Mouse (Mus musculus) heart, postnatal 14 days (tissue): Measurements from ENCODE around the gene Fam155a. TPM values are rescaled to one million over a fixed set of nuclear protein-coding genes. Genes with fewer than 3 reads are reported as not detected.
A peak's percentile ranks its signal among the peaks of the same experiment; 100 is the strongest.
"Not testable (repeated sequence)": the region's sequence is repeated elsewhere in the genome, so short reads cannot be mapped to it uniquely, and the experiment has no call there.

ENCODE experiments used
- DNase-seq, 2 experiments: peaks; one replicate each; pipeline ENCODE4 v3.0.0; 2021 to 2022
- intact Hi-C: fragments of 180-260 bp; cut with DNase I; formaldehyde crosslinking; loops from one replicate; pipeline ENCODE4 v1.15.1; 2025
- long read RNA-seq, 2 experiments: library from polyadenylated mRNA; stranded (forward); transcript quantifications; one replicate each; pipeline ENCODE4 v2.0.0; 2021
- total RNA-seq, 2 experiments: library from RNA; stranded (reverse); gene quantifications; 2 replicates each; pipeline ENCODE4 v1.2.3; 2021

Fam155a gene
- not detected for total RNA-seq
- long read RNA-seq, experiment 1: 0 reads
- long read RNA-seq, experiment 2: 0 reads

DNA sequence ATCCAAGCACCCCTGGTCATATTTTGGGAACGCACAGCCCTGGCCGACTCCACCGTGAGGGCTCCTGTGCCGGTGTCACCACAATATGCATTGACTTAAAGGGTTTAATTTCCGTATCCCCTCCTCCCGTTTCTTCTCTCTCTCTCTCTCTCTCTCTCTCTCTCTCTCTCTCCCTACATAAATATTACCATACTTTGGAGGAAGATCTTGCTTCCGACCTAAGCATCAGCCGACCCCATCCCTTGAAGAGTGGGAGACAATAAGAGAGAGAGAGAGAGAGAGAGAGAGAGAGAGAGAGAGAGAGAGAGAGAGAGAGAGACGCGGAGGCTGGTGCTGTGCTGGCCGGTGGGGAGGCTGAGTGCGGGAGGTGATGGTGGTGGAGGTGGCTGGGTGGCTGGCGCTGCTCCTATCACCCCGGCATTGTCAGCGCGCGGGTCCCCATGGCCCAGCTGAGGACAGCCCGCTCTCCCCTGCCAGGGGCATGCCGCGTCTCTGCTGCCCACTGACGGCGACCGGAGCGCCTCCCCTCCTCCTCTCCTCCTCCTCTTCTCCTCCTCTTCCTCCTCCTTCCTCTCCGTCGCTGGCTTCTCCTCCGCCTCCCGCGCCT lies at the start of gene Fam155a:
Gene Fam155a (minus strand): TSS at position 163 of the 607 bp plus-strand sequence.
- DNase-seq: no peak

DNA sequence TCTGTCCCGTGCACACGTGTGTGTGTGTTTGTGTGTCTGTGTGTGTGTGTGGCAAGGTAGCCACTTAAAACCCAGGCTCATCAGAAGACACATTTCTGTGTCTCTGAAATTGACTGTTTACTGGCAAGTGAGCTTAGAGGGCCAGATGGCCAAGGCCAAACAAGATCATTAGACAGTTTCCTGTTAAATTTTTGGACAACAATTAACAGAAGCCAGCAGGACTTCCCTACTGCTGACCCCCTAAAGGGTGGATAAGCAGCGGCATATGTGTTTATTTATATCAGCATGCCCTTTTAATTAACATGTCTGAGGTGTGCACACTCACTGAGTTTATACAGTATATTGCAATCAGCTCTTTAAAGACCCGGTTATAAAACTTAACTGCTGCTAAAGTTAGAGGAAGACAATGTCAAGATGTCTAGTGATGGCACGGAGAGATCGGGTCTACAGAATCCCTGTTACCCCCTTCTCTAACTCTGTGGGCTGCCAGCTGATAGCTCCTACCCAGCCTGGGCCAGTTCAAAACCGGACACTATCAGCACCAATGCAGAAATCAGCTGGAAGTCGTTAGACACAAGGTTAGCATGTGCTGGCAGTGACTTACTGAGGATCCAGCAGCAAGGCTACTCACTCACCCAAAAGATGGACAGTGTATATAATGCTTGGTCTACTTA lies 42.4 kb upstream of the Fam155a start:
- intact Hi-C loops: no loop called here
- DNase-seq: no peak

More for the DNA sequence above, at the start of gene Fam155a:
- intact Hi-C loops: no loop called here

- intact Hi-C loops: no loop called here
- DNase-seq: no peak
Observed at GRCm38 (mm10) chr8:9810955-9811530, 40.1 kb upstream of the Fam155a start.

GRCm38 (mm10) chr8:9808596-9808995 lies 37.6 kb upstream of the Fam155a start:
- intact Hi-C loops: no loop called here
- no peak for DNase-seq

DNA sequence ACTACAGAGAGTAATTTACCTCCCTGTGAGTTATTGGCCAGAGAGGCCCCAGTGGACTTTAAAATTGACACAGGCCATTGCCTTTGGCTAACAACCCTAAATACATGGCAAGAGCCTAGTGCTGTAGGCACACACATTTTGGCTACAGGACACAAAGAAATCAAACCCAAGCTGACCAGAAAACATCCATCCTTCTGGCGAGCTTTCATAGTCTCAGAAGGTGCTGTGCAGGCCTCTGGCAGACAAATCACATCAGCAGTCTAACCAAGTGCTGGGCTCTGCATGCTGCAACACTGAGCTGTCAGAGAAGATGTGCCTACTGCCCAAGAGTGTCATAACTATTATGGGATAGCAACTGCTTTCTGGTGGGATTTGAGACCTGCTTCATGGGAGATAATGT lies 34.7 kb upstream of the Fam155a start:
- DNase-seq: no peak
- intact Hi-C loops: no loop called here

GRCm38 (mm10) chr8:9800346-9800745 lies 29.4 kb upstream of the Fam155a start:
- intact Hi-C loops, DNase-seq: not testable (repeated sequence)

DNA sequence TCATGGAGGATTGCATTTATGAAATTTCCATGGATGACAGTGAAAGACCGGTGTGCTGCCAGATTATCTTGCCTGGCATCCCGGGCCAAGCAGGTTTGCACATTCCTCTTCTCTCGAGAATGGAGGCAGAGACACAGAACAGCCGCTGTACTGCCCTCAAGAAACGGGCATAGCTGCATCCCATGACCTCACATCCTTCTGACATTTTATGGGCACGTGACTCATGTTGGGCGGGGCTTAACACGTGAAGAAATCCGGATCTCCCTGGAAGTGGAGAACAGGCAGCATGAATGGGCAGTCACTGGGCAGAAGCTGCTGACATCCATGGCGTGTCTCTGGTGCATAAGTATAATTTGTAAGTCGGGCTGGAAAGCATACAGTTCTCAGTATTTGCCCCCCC lies 29.0 kb upstream of the Fam155a start:
- intact Hi-C loops: no loop called here
- no peak for DNase-seq

GRCm38 (mm10) chr8:9797514-9797913 lies 26.6 kb upstream of the Fam155a start:
- intact Hi-C loops: no loop called here

DNA sequence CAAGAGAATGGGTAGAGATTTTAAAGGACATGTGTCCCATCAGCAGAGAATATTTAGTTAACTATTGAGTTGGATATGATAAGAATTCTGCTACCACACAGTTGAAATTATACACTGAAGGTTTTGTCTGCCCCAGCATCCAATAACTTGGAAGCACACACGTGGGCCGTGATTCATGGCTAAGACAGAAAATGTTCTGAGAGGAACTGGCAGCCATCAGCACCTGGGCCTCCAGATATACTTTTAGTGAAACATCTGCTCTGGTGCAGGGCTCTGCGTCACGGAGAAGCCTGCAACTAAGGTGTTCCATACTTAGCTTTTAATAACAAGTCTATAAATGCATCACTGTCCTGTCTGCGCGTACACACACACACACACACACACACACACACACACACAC lies 24.8 kb upstream of the Fam155a start:
- intact Hi-C loops: no loop called here

More at GRCm38 (mm10) chr8:9797514-9797913, 26.6 kb upstream of the Fam155a start:
- DNase-seq: no peak

GRCm38 (mm10) chr8:9793351-9793750 lies 22.4 kb upstream of the Fam155a start:
- DNase-seq: no peak
- intact Hi-C loops: no loop called here

More for the DNA sequence above, 24.8 kb upstream of the Fam155a start:
- no peak for DNase-seq

GRCm38 (mm10) chr8:9780332-9780731 lies 9.4 kb upstream of the Fam155a start:
- DNase-seq: no peak
- intact Hi-C loops: no loop called here

- no peak for DNase-seq
- intact Hi-C loops: no loop called here
Observed at GRCm38 (mm10) chr8:9778148-9778547, 7.2 kb upstream of the Fam155a start.

DNA sequence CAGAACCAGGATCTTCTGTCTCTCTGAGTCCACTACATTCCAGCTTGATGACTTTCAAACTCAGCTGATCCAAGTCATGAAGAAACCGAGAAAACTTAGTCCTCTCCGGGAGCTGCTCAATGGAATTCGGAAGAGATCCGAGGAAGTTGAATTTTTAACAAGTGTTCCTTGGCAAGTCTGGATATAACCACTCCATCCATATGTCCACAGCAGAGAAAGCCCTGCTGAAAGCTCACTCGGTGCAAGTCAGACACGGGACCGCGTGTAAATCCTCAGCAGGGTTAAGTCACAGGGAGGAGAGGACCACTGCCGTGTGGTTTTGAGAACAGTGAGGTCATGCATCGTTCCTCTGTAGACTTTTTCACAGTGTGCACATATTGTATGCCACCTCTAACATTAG lies 5.9 kb upstream of the Fam155a start:
- DNase-seq: no peak
- intact Hi-C loops: no loop called here

GRCm38 (mm10) chr8:9772519-9772840 lies 1.5 kb upstream of the Fam155a start:
- intact Hi-C loops: no loop called here
- no peak for DNase-seq

DNA sequence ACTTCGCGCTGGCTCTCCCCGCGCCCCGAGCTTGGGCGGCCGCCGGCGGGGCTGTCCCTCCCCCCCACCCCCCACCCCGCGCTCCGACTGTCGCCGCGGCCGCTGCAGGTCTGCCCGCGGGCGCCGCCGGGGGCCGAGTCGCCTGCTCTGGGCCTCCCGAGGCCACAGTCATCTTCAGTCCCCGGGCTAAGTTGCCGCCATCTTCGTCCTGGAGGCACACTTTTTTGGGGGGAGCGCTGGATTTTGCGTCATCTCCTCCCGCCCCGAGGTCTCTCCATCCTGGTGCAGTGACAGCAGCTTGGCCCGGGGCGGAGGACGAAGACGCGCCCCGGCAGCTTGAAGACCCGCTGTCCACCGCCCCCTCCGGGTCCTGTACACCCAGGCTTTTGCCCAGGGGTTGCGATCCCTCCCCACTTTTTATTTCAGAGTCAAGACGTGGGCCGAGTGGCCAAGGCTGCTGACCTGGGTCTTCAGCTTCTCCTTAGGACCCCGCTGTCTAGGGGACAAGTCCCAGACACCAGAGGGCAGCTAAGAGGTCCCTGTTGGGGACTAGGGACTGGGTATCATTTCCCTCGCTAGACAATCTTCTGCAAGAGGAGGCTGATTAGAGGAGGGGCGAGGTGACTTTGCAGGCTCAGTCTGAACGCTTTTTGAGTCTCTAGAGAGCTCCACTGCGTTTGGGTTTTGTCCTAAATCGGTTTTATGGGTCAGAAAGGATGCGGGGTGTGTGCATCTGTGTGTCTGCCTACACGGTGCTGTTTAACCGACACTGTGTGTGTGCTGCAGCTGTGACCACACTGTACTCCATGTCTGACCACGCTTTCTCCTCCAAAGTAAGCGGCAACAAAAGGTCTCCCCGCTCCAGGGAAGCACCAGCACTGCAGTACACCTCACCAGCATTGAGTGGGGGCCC lies 901 bp upstream of the Fam155a start:
- no peak for DNase-seq
- intact Hi-C loops: no loop called here

GRCm38 (mm10) chr8:9770261-9770998 lies 531 bp downstream of the Fam155a start:
- no peak for DNase-seq
- intact Hi-C loops: no loop called here

- intact Hi-C loops: no loop called here
- peak; percentile 64 to 79 for DNase-seq
Observed at GRCm38 (mm10) chr8:9769061-9769460, 1.9 kb downstream of the Fam155a start.

- DNase-seq: no peak
- intact Hi-C loops: no loop called here
Observed at GRCm38 (mm10) chr8:9735169-9735568, 35.8 kb downstream of the Fam155a start.

DNA sequence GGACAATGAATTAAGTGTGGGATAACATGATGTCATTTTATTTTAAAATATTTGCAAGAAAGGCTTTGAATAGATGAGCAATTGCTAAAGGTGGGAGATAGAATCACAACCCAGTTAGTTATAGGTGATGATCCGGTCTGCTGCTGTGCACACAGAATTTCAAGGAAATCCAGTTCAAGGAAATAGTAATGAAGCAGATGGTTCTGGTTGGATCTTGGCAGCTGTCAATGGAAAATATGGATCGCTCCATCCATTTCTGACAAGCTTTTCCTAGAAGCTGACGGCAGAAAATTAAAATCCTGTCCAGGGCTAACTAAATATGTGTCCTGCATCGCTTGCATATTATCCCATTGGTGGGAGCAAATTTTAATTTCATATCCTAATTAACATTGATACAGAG lies 61.2 kb downstream of the Fam155a start:
- intact Hi-C loops: no loop called here
- no peak for DNase-seq

GRCm38 (mm10) chr8:9707433-9707832 lies 63.5 kb downstream of the Fam155a start:
- intact Hi-C loops: no loop called here
- no peak for DNase-seq
